Mouse (Mus musculus) stomach, embryonic 16.5 days (tissue): ENCODE measurements at regions not wholly inside any gene's neighbourhood (a gene's known extent, or its start where the extent isn't known, plus 50 kb on each side); places are given as distances from the start of the nearest gene placed in this dataset.

Experiments used
- ATAC-seq: fragments of 200-750 bp; cut with Nextera tagmentation; 2 replicates; pipeline ENCODE4 v1.8.0; 2017; ENCODE audit warnings: moderate number of reproducible peaks, moderate TSS enrichment; ENCODE audit not compliant: insufficient read depth, low FRiP score
- H3K27ac ChIP-seq: fragments of 300-500 bp; sonication (generic); 2 replicates; pipeline ENCODE4 v1.5.1; 2014; ENCODE audit warnings: low read length
- H3K27me3 ChIP-seq: fragments of 300-500 bp; sonication (generic); 2 replicates; pipeline ENCODE4 v1.6.1; 2014; ENCODE audit warnings: low read length, control low read depth, mixed read lengths; ENCODE audit not compliant: control insufficient read depth, insufficient read depth
- H3K36me3 ChIP-seq: fragments of 300-500 bp; sonication (generic); 2 replicates; pipeline ENCODE4 v1.6.1; 2014; ENCODE audit warnings: low read length; ENCODE audit not compliant: control insufficient read depth, insufficient read depth
- H3K4me1 ChIP-seq: fragments of 300-500 bp; sonication (generic); 2 replicates; pipeline ENCODE4 v1.6.1; 2014; ENCODE audit warnings: low read length, control low read depth, mixed read lengths; ENCODE audit not compliant: control insufficient read depth, insufficient read depth
- H3K4me2 ChIP-seq: fragments of 300-500 bp; sonication (generic); 2 replicates; pipeline ENCODE4 v1.6.1; 2014; ENCODE audit warnings: low read depth, low read length, mixed read lengths
- H3K4me3 ChIP-seq: fragments of 300-500 bp; sonication (generic); replicated peaks from 2 replicates; pipeline ENCODE4 v1.5.1; 2014; ENCODE audit warnings: mild to moderate bottlenecking, low read length
- H3K9ac ChIP-seq: fragments of 300-500 bp; sonication (generic); 2 replicates; pipeline ENCODE4 v1.6.1; 2014; ENCODE audit warnings: low read length
- H3K9me3 ChIP-seq: fragments of 300-500 bp; sonication (generic); replicated peaks from 2 replicates; pipeline ENCODE4 v1.6.1; 2016; ENCODE audit warnings: low read length, control low read depth; ENCODE audit not compliant: control insufficient read depth
- WGBS: fragments of 180-500 bp; shearing (Covaris S2); extraction: QIAGEN DNeasy Blood & Tissue Kit; methylation state at CpG from one replicate; pipeline ENCODE4 v1.1.7; 2014; 5-methylcytosine and 5-hydroxymethylcytosine counted together

DNA sequence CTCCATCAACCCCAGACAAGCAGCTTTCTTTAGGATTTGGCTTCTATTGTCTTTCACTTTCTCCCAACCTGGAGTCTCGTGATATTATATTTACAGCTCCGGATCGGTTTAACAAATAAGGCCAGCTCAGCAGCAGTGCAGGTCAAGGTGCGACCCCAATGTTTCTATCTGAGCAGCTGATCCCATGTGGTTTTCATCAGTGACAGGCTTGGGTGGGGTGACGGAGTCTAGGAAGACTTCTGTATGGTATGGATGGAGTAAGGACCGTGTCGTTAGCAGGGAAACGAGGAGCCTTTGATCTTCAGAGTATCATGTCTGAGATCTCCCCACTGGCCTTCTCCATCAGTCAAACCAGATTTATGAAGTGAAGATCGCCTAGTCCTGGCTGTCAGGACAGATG lies 217.4 kb upstream of the Runx1 start:
- Histone ChIP-seq H3K4me2 (0 out of 2 replicates have a peak overlapping the region, but pooled peaks have one; percentile 5), H3K9ac (no peak overlapping the region), H3K9me3 (no peaks in the 10 kb centered on the region), H3K36me3 (no peaks in the 10 kb centered on the region), H3K4me3 (no peak overlapping the region), H3K27ac (no peak overlapping the region), H3K4me1 (no peaks in the 10 kb centered on the region), H3K27me3 (no peaks in the 10 kb centered on the region)
- ATAC-seq, result no peak
- WGBS, result 41% methylated on average over 9 of the region's 9 CpGs

DNA sequence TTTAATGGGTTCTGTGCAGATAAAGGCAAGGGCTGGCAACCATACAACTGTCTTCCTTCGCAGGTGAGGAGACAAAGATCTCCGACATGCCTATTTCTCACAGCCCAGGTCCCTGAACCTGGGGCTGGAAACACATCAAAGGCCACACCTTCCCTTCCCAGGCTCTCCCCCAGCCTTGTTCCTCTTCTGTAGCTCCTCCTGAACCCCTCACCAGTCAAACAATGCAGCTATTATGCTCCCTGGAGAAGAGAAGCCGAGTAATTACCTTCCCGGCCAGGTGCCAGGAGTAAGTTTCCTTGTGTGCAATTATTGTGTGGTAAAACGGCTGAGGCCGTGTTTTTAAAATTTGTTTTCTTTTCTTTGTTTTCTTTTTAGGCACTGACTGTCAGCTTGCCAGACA lies 217.0 kb upstream of the Runx1 start:
- no peak for ATAC-seq

DNA sequence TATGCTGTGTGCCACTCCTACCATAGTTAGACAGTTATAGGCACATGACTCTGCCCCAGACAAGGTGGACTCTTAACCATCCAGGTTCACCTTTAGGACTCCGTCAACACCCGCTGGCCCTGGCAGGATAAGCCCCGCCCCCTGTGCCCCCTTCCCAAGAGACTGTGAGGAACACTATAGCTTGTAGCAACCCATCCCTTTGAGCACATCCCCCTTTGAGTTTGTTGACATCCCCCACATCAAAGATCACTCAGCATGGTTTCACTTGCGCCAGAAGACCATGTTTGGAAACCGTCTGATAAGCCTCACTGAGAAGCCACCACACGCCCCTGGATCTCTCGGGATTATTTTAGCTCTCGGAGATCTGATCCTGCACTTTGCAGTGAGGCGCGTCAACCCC lies 216.5 kb upstream of the Runx1 start:
- H3K9me3 ChIP-seq, result no peaks in the 10 kb centered on the region
- no peak overlapping the region for H3K9ac ChIP-seq
- H3K27me3 ChIP-seq, result no peaks in the 10 kb centered on the region
- 51% methylated on average over 10 of the region's 10 CpGs for WGBS
- H3K36me3 ChIP-seq, result no peaks in the 10 kb centered on the region
- H3K27ac ChIP-seq, result no peak overlapping the region
- H3K4me1 ChIP-seq, result no peaks in the 10 kb centered on the region
- H3K4me3 ChIP-seq, result no peak overlapping the region
- H3K4me2 ChIP-seq, result no peak overlapping the region
- no peak for ATAC-seq

More for the DNA sequence above, 217.0 kb upstream of the Runx1 start:
- 36% methylated on average over 6 of the region's 6 CpGs for WGBS
- no peaks in the 10 kb centered on the region for H3K36me3 ChIP-seq
- H3K9me3 ChIP-seq, result no peaks in the 10 kb centered on the region
- H3K9ac ChIP-seq, result no peak overlapping the region
- 0 out of 2 replicates have a peak overlapping the region, but pooled peaks have one; percentile 5 for H3K4me2 ChIP-seq
- no peak overlapping the region for H3K4me3 ChIP-seq
- H3K27me3 ChIP-seq, result no peaks in the 10 kb centered on the region
- H3K4me1 ChIP-seq, result no peaks in the 10 kb centered on the region
- no peak overlapping the region for H3K27ac ChIP-seq

DNA sequence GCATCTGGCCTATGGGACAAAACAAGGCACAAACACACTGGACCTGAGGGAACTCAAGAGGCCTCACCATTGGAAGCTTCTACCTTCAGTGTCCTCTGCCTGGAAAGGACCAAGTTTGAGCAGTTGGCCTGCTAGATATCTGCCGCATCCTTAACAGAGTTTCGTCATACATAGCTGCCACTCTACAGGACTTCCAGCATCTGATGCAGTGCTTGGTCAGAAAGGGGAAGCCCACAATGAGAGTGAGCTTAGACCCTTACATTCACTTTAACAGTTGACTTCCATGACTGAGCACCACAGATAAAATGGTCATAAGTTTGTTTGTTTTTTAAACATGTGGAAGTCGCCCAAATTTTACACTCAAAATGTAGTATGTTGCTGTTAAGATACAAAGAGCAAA lies 215.9 kb upstream of the Runx1 start:
- H3K4me1 ChIP-seq, result no peaks in the 10 kb centered on the region
- ATAC-seq, result no peak
- no peak overlapping the region for H3K27ac ChIP-seq
- no peak overlapping the region for H3K9ac ChIP-seq
- no peaks in the 10 kb centered on the region for H3K36me3 ChIP-seq
- H3K9me3 ChIP-seq, result no peaks in the 10 kb centered on the region
- WGBS, result 84% methylated on average over 3 of the region's 3 CpGs
- no peak overlapping the region for H3K4me2 ChIP-seq
- H3K27me3 ChIP-seq, result no peaks in the 10 kb centered on the region
- no peak overlapping the region for H3K4me3 ChIP-seq

DNA sequence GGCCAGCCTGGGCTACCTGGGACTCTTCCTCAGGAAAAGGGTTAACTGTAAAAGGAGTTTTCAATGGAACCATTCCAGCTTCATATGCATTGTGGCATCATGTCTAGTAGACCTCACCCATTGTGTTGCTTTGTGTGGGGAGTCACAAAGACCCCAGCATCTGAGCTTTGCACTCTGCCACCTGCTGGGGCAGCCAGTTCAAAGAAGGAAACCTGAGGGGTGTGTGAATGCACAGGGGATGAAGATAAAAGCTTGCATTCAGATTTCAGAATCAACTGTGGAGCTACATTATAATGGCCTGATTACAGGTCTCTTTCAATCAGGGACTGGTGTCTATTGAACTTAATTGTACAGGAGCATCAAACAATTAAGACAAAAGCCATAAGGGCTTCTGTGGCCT lies 215.4 kb upstream of the Runx1 start:
- no peaks in the 10 kb centered on the region for H3K36me3 ChIP-seq
- H3K4me2 ChIP-seq, result no peak overlapping the region
- H3K27me3 ChIP-seq, result no peaks in the 10 kb centered on the region
- ATAC-seq, result no peak
- H3K9me3 ChIP-seq, result no peaks in the 10 kb centered on the region
- no peaks in the 10 kb centered on the region for H3K4me1 ChIP-seq
- H3K4me3 ChIP-seq, result no peak overlapping the region
- no peak overlapping the region for H3K9ac ChIP-seq
- H3K27ac ChIP-seq, result no peak overlapping the region

DNA sequence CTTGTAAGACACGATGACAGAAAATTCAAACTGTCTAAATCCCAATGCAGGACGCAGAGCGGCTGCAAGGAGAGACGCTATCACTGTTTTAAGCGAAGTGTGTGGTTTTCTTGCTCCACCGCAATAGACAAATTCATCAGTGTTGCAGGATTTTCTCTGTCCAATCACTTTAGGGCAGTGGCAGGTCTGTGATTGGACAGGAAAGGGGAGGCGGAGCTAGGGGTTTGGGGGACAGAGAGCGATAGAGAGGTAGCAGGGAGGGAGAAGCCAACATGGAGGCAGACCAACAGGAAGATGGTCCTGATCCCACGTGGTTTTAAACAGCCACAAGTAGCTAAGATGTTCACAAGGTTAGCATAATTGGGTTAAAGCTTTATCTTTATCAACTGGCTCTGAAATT lies 209.7 kb upstream of the Runx1 start:
- WGBS, result 92% methylated on average over 9 of the region's 9 CpGs
- H3K9ac ChIP-seq, result no peak overlapping the region
- no peak overlapping the region for H3K4me2 ChIP-seq
- H3K36me3 ChIP-seq, result no peaks in the 10 kb centered on the region
- no peak for ATAC-seq
- no peaks in the 10 kb centered on the region for H3K27me3 ChIP-seq
- H3K4me3 ChIP-seq, result no peak overlapping the region
- no peaks in the 10 kb centered on the region for H3K4me1 ChIP-seq
- H3K27ac ChIP-seq, result no peak overlapping the region
- H3K9me3 ChIP-seq, result no peaks in the 10 kb centered on the region

DNA sequence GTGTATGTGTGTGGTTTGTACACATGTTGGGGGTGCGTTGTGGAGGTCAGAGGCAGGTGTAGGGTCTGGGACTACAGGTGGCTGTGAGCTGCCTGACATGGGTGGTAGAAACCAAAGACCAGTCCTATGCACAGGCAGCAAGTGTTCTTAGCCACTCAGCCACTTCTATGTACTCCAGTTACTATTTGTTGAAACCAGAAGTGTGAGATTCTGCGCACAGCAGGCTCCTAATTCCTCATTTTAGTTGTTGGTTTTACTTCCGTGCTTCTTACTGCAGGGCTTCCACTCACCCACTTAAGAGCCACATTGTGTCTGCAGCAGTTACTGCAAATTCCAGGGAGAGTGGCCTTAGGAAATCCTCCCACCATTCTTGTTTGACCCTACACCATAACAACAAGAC lies 208.0 kb upstream of the Runx1 start:
- Histone ChIP-seq H3K4me1 (no peaks in the 10 kb centered on the region), H3K4me3 (no peak overlapping the region), H3K4me2 (no peak overlapping the region), H3K9ac (no peak overlapping the region), H3K36me3 (no peaks in the 10 kb centered on the region), H3K27ac (no peak overlapping the region), H3K27me3 (no peaks in the 10 kb centered on the region), H3K9me3 (no peaks in the 10 kb centered on the region)
- WGBS, result 77% methylated on average over 3 of the region's 3 CpGs
- no peak for ATAC-seq

DNA sequence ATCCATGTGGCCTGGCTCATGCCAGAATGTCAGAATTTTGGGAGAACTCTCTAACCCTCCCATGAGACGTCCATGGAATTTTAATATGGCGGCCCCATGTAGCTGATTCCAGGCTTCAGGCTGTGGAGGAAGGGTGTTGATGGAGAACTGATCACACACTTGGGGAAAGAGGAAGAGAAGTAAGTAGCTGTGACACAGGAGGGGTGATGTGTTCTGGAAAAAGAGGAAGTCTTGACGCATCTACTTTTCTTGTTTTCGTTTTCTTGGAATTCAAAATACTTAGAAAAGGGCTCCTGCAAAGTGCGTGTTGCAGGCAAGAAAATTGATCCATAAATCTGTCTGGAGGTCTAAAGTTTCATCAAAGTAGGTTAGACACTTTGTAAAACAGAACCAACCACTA lies 205.7 kb upstream of the Runx1 start:
- no peaks in the 10 kb centered on the region for H3K9me3 ChIP-seq
- H3K27ac ChIP-seq, result no peak overlapping the region
- no peak overlapping the region for H3K4me3 ChIP-seq
- H3K27me3 ChIP-seq, result no peaks in the 10 kb centered on the region
- no peaks in the 10 kb centered on the region for H3K36me3 ChIP-seq
- no peak for ATAC-seq
- H3K4me2 ChIP-seq, result no peak overlapping the region
- H3K4me1 ChIP-seq, result no peaks in the 10 kb centered on the region
- 78% methylated on average over 5 of the region's 5 CpGs for WGBS
- H3K9ac ChIP-seq, result no peak overlapping the region

DNA sequence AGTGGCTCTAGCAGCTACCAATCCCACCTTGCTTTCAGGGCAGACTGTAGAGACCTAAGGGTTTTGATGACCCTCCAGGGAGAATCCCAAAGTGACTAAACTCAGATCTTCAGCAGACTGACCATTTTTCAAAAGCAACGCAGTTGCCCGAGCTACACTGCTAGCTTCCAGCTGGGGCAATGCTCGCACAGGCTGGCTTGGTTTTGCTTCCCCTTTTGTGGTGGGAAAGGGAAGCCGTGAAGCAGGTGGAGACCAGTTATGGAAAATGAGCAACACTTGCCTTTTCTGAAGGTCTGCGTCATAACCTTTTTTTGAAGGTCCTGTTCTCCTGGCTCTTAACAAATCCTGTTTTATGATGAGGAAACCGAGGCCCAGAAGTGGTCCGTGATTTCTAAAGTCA lies 202.7 kb upstream of the Runx1 start:
- Histone ChIP-seq H3K4me3 (no peak overlapping the region), H3K9me3 (no peaks in the 10 kb centered on the region), H3K9ac (no peak overlapping the region), H3K27ac (0 out of 2 replicates have a peak overlapping the region, but pooled peaks have one; percentile 43), H3K27me3 (no peaks in the 10 kb centered on the region), H3K36me3 (no peaks in the 10 kb centered on the region), H3K4me2 (no peak overlapping the region), H3K4me1 (no peaks in the 10 kb centered on the region)
- 80% methylated on average over 7 of the region's 7 CpGs for WGBS
- ATAC-seq, result no peak

DNA sequence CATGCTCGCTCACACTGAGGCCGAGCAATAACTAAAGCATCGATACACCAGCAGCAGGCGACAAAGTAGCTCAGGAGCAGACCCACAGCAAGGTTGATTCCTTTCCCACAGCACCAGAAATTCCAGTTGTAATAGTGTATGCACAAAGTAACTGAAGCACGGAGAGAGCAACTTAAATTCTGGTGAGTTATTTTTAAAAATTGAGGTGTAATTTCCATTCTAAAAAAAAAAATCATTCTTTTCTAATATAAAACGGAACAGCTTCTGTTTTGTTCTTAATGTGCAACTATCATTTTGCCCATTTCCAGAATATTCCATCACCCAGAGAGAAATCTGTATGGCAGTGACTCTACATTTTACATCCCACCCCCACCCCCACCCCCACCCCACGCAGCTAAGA lies 202.1 kb upstream of the Runx1 start:
- Histone ChIP-seq H3K4me3 (no peak overlapping the region), H3K4me2 (no peak overlapping the region), H3K36me3 (no peaks in the 10 kb centered on the region), H3K9ac (no peak overlapping the region), H3K9me3 (no peaks in the 10 kb centered on the region), H3K27ac (no peak overlapping the region), H3K4me1 (no peaks in the 10 kb centered on the region), H3K27me3 (no peaks in the 10 kb centered on the region)
- ATAC-seq, result no peak
- 87% methylated on average over 7 of the region's 7 CpGs for WGBS
